Mouse (Mus musculus) forebrain, postnatal 0 days (tissue): Measurements from ENCODE around the gene Gbx2. TPM values are rescaled to one million over a fixed set of nuclear protein-coding genes. Genes with fewer than 3 reads are reported as not detected.

Source experiments
- ATAC-seq: fragments of 200-750 bp; cut with Nextera tagmentation; 2 replicates; pipeline ENCODE4 v1.8.0; 2017; ENCODE audit warnings: mild to moderate bottlenecking, moderate library complexity
- DNase-seq: peaks from one replicate; pipeline ENCODE4 v3.0.0-alpha.2; 2015
- H3K27ac ChIP-seq: fragments of 300-500 bp; sonication (generic); 2 replicates; pipeline ENCODE4 v1.5.1; 2014; ENCODE audit warnings: low read depth, mild to moderate bottlenecking, antibody characterized with exemption, low read length, moderate library complexity, mixed read lengths
- H3K27me3 ChIP-seq: fragments of 300-500 bp; sonication (generic); 2 replicates; pipeline ENCODE4 v1.6.1; 2014; ENCODE audit warnings: mild to moderate bottlenecking, low read length, mixed read lengths; ENCODE audit not compliant: insufficient read depth
- H3K36me3 ChIP-seq: fragments of 300-500 bp; sonication (generic); 2 replicates; pipeline ENCODE4 v1.6.1; 2014; ENCODE audit warnings: mild to moderate bottlenecking, moderate library complexity; ENCODE audit not compliant: insufficient read depth
- H3K4me1 ChIP-seq: fragments of 300-500 bp; sonication (generic); 2 replicates; pipeline ENCODE4 v1.6.1; 2014; ENCODE audit warnings: antibody characterized with exemption; ENCODE audit not compliant: insufficient read depth
- H3K4me2 ChIP-seq: fragments of 300-500 bp; sonication (generic); 2 replicates; pipeline ENCODE4 v1.6.1; 2014; ENCODE audit warnings: low read depth, mild to moderate bottlenecking, moderate library complexity
- H3K4me3 ChIP-seq: fragments of 300-500 bp; sonication (generic); 2 replicates; pipeline ENCODE4 v1.5.1; 2014; ENCODE audit warnings: low read depth, low read length, mixed read lengths
- H3K9ac ChIP-seq: fragments of 300-500 bp; sonication (generic); 2 replicates; pipeline ENCODE4 v1.6.1; 2014; ENCODE audit warnings: mild to moderate bottlenecking
- H3K9me3 ChIP-seq: fragments of 300-500 bp; sonication (generic); 2 replicates; pipeline ENCODE4 v1.6.1; 2016; ENCODE audit warnings: low read length
- CTCF ChIP-seq: sonication (generic); IDR thresholded peaks from 2 replicates; pipeline ENCODE4 v1.5.1; 2016; ENCODE audit warnings: antibody characterized with exemption, control low read depth, low read depth
- WGBS: fragments of 180-500 bp; shearing (Covaris S2); extraction: QIAGEN DNeasy Blood & Tissue Kit; methylation state at CpG from one replicate; pipeline ENCODE4 v1.1.7; 2014; 5-methylcytosine and 5-hydroxymethylcytosine counted together
- polyA plus RNA-seq: library from polyadenylated mRNA; unstranded; fragments of >200 nt; fragmentation: Nextera tagmentation; extraction: Ambion mirVana; gene quantifications from 2 replicates; pipeline ENCODE4 v1.2.1, GENCODE M21; 2015
- total RNA-seq: library from RNA; depleted of rRNA; stranded (reverse); fragments of >200 nt; gene quantifications from 2 replicates; pipeline ENCODE4 v1.2.3, GENCODE M21; 2014

Gbx2 gene
- total and polyA plus RNA-seq, 2 experiments from 2014 or later: 14.4 to 21.2 TPM

- WGBS: 1% methylated on average over 29 of the region's 29 CpGs
- H3K9me3 ChIP-seq: no peaks in the 10 kb centered on the region
- no peak overlapping the region for H3K27ac ChIP-seq
- TF ChIP-seq CTCF: no peak
- no peak overlapping the region for H3K9ac ChIP-seq
- DNase-seq: no peak
- H3K4me3 ChIP-seq: no peak overlapping the region
- no peak overlapping the region for H3K4me2 ChIP-seq
- H3K36me3 ChIP-seq: no peaks in the 10 kb centered on the region
- peaks cover 86% of the 10 kb centered on the region for H3K27me3 ChIP-seq
- no peaks in the 10 kb centered on the region for H3K4me1 ChIP-seq
- ATAC-seq: no peak
These were observed 4.7 kb upstream of the Gbx2 start for GRCm38 (mm10) chr1:89935493-89936348.

- WGBS: 1% methylated on average over 19 of the region's 19 CpGs
- H3K9ac ChIP-seq: no peak overlapping the region
- no peaks in the 10 kb centered on the region for H3K9me3 ChIP-seq
- H3K4me2 ChIP-seq: no peak overlapping the region
- ATAC-seq (no peak), DNase-seq (peak; percentile 37)
- H3K27me3 ChIP-seq: peaks cover 87% of the 10 kb centered on the region
- no peak overlapping the region for H3K27ac ChIP-seq
- no peak overlapping the region for H3K4me3 ChIP-seq
- H3K4me1 ChIP-seq: no peaks in the 10 kb centered on the region
- TF ChIP-seq CTCF: no peak
- H3K36me3 ChIP-seq: no peaks in the 10 kb centered on the region
These were observed 3.6 kb upstream of the Gbx2 start for GRCm38 (mm10) chr1:89934316-89935260.

GRCm38 (mm10) chr1:89933786-89934185, 2.8 kb upstream of the Gbx2 start:
- Histone ChIP-seq H3K9me3 (no peaks in the 10 kb centered on the region), H3K36me3 (no peaks in the 10 kb centered on the region), H3K27me3 (peaks cover 87% of the 10 kb centered on the region), H3K4me2 (no peak overlapping the region), H3K4me1 (no peaks in the 10 kb centered on the region), H3K4me3 (no peak overlapping the region), H3K27ac (no peak overlapping the region), H3K9ac (no peak overlapping the region)
- TF ChIP-seq CTCF: no peak
- no peak for ATAC-seq
- under 1% methylated on average over 21 of the region's 21 CpGs for WGBS
- no peak for DNase-seq

- Histone ChIP-seq H3K27ac (no peak overlapping the region), H3K36me3 (no peaks in the 10 kb centered on the region), H3K4me3 (no peak overlapping the region), H3K27me3 (peaks cover 89% of the 10 kb centered on the region), H3K9ac (no peak overlapping the region), H3K4me2 (no peak overlapping the region), H3K4me1 (no peaks in the 10 kb centered on the region), H3K9me3 (no peaks in the 10 kb centered on the region)
- ATAC-seq (no peak), DNase-seq (peak; percentile 67)
- 6% methylated on average over 6 of the region's 6 CpGs for WGBS
- no peak for TF ChIP-seq CTCF
These were observed 2.0 kb upstream of the Gbx2 start for GRCm38 (mm10) chr1:89933028-89933427.

- 4% methylated on average over 16 of the region's 16 CpGs for WGBS
- no peaks in the 10 kb centered on the region for H3K36me3 ChIP-seq
- H3K4me1 ChIP-seq: no peaks in the 10 kb centered on the region
- H3K27ac ChIP-seq: no peak overlapping the region
- no peak overlapping the region for H3K4me2 ChIP-seq
- DNase-seq (no peak), ATAC-seq (no peak)
- no peak overlapping the region for H3K4me3 ChIP-seq
- H3K9ac ChIP-seq: no peak overlapping the region
- peaks cover 89% of the 10 kb centered on the region for H3K27me3 ChIP-seq
- no peaks in the 10 kb centered on the region for H3K9me3 ChIP-seq
- TF ChIP-seq CTCF: no peak
These were observed 1.6 kb upstream of the Gbx2 start for GRCm38 (mm10) chr1:89932616-89933015.

GRCm38 (mm10) chr1:89932021-89932423, 1.0 kb upstream of the Gbx2 start:
- DNase-seq: peak; percentile 47
- TF ChIP-seq CTCF: no peak
- Histone ChIP-seq H3K9me3 (no peaks in the 10 kb centered on the region), H3K27me3 (peaks cover 89% of the 10 kb centered on the region), H3K4me3 (no peak overlapping the region), H3K36me3 (no peaks in the 10 kb centered on the region), H3K4me1 (no peaks in the 10 kb centered on the region), H3K27ac (no peak overlapping the region), H3K4me2 (no peak overlapping the region), H3K9ac (no peak overlapping the region)
- ATAC-seq: no peak
- WGBS: 2% methylated on average over 19 of the region's 19 CpGs

- peak overlapping the region; percentile 44 for H3K4me2 ChIP-seq
- H3K9me3 ChIP-seq: no peaks in the 10 kb centered on the region
- H3K36me3 ChIP-seq: no peaks in the 10 kb centered on the region
- WGBS: 6% methylated on average over 28 of the region's 45 CpGs
- no peak overlapping the region for H3K9ac ChIP-seq
- TF ChIP-seq CTCF: no peak
- H3K4me1 ChIP-seq: no peaks in the 10 kb centered on the region
- H3K27ac ChIP-seq: no peak overlapping the region
- ATAC-seq (peak; percentile 15; the same call in 1 of the 2 replicates), DNase-seq (no peak)
- peak overlapping the region; percentile 28 for H3K4me3 ChIP-seq
- H3K27me3 ChIP-seq: peaks cover 85% of the 10 kb centered on the region
These were observed 428 bp downstream of the Gbx2 start for GRCm38 (mm10) chr1:89930551-89930950.
